Mouse (Mus musculus) intestine, postnatal 0 days (tissue): ENCODE results near the gene Nodal. TPM values are rescaled to one million over a fixed set of nuclear protein-coding genes. Genes with fewer than 3 reads are reported as not detected.
A peak's percentile ranks its signal among the peaks of the same experiment; 100 is the strongest.

ENCODE experiments used
- ATAC-seq: fragments of 200-750 bp; cut with Nextera tagmentation; 2 replicates; pipeline ENCODE4 v1.8.0; 2017; ENCODE audit warnings: mild to moderate bottlenecking, moderate TSS enrichment, moderate library complexity
- H3K27ac ChIP-seq: fragments of 300-500 bp; sonication (generic); 2 replicates; pipeline ENCODE4 v1.5.1; 2014; ENCODE audit warnings: mild to moderate bottlenecking, low read depth, low read length, moderate library complexity
- H3K27me3 ChIP-seq: fragments of 300-500 bp; sonication (generic); replicated peaks from 2 replicates; pipeline ENCODE4 v1.6.1; 2014; ENCODE audit warnings: low read length, mixed read lengths; ENCODE audit not compliant: control insufficient read depth, insufficient read depth
- H3K36me3 ChIP-seq: fragments of 300-500 bp; sonication (generic); 2 replicates; pipeline ENCODE4 v1.6.1; 2014; ENCODE audit warnings: mild to moderate bottlenecking, moderate library complexity; ENCODE audit not compliant: control insufficient read depth, insufficient read depth
- H3K4me1 ChIP-seq: fragments of 300-500 bp; sonication (generic); replicated peaks from 2 replicates; pipeline ENCODE4 v1.6.1; 2014; ENCODE audit warnings: antibody characterized with exemption, low read length, mixed read lengths; ENCODE audit not compliant: control insufficient read depth, insufficient read depth
- H3K4me2 ChIP-seq: fragments of 300-500 bp; sonication (generic); replicated peaks from 2 replicates; pipeline ENCODE4 v1.6.1; 2014; ENCODE audit warnings: low read depth, mild to moderate bottlenecking, moderate library complexity
- H3K4me3 ChIP-seq: fragments of 300-500 bp; sonication (generic); 2 replicates; pipeline ENCODE4 v1.5.1; 2014; ENCODE audit warnings: low read depth, low read length
- H3K9ac ChIP-seq: fragments of 300-500 bp; sonication (generic); 2 replicates; pipeline ENCODE4 v1.6.1; 2014; ENCODE audit warnings: mild to moderate bottlenecking, low read depth, low read length
- H3K9me3 ChIP-seq: fragments of 300-500 bp; sonication (generic); 2 replicates; pipeline ENCODE4 v1.6.1; 2016; ENCODE audit warnings: mixed run types; ENCODE audit not compliant: control insufficient read depth
- CTCF ChIP-seq: sonication (generic); IDR thresholded peaks from 2 replicates; pipeline ENCODE4 v1.5.1; 2016; ENCODE audit warnings: low read depth, mild to moderate bottlenecking, control low read depth, antibody characterized with exemption, moderate library complexity
- WGBS: fragments of 180-500 bp; shearing (Covaris S2); extraction: QIAGEN DNeasy Blood & Tissue Kit; methylation state at CpG from one replicate; pipeline ENCODE4 v1.1.7; 2014; 5-methylcytosine and 5-hydroxymethylcytosine counted together
- polyA plus RNA-seq: library from polyadenylated mRNA; unstranded; fragments of >200 nt; fragmentation: Nextera tagmentation; extraction: Ambion mirVana; gene quantifications from 2 replicates; pipeline ENCODE4 v1.2.1, GENCODE M21; 2015

The Nodal gene
- polyA plus RNA-seq, 1 experiment from 2014 or later = 0.10 TPM

GRCm38 (mm10) chr10:61415890-61416289 lies 1.9 kb upstream of the Nodal start:
- Histone ChIP-seq H3K4me3 (no peak overlapping the region), H3K9ac (no peak overlapping the region), H3K27ac (no peak overlapping the region), H3K9me3 (no peaks in the 10 kb centered on the region), H3K27me3 (peaks cover 40% of the 10 kb centered on the region), H3K4me2 (no peak overlapping the region), H3K4me1 (0 out of 2 replicates have a peak, but pooled peaks cover 4% of the 10 kb centered on the region), H3K36me3 (no peaks in the 10 kb centered on the region)
- ATAC-seq = no peak
- TF ChIP-seq CTCF = no peak
- 47% methylated on average over 8 of the region's 8 CpGs for WGBS

GRCm38 (mm10) chr10:61416561-61416960 lies 1.2 kb upstream of the Nodal start:
- Histone ChIP-seq H3K4me1 (0 out of 2 replicates have a peak, but pooled peaks cover 4% of the 10 kb centered on the region), H3K4me2 (no peak overlapping the region), H3K4me3 (no peak overlapping the region), H3K27me3 (peaks cover 40% of the 10 kb centered on the region), H3K9ac (no peak overlapping the region), H3K27ac (no peak overlapping the region), H3K9me3 (no peaks in the 10 kb centered on the region), H3K36me3 (no peaks in the 10 kb centered on the region)
- no peak for ATAC-seq
- 69% methylated on average over 7 of the region's 7 CpGs for WGBS
- TF ChIP-seq CTCF = no peak

- WGBS = 55% methylated on average over 2 of the region's 2 CpGs
- Histone ChIP-seq H3K4me2 (no peak overlapping the region), H3K27ac (no peak overlapping the region), H3K4me1 (0 out of 2 replicates have a peak, but pooled peaks cover 4% of the 10 kb centered on the region), H3K4me3 (no peak overlapping the region), H3K27me3 (peaks cover 40% of the 10 kb centered on the region), H3K36me3 (no peaks in the 10 kb centered on the region), H3K9me3 (no peaks in the 10 kb centered on the region), H3K9ac (no peak overlapping the region)
- TF ChIP-seq CTCF = no peak
- no peak for ATAC-seq
These were observed 726 bp upstream of the Nodal start for GRCm38 (mm10) chr10:61417046-61417445.

- TF ChIP-seq CTCF = no peak
- no peaks in the 10 kb centered on the region for H3K9me3 ChIP-seq
- H3K4me1 ChIP-seq = 0 out of 2 replicates have a peak, but pooled peaks cover 4% of the 10 kb centered on the region
- H3K9ac ChIP-seq = no peak overlapping the region
- peak overlapping the region; percentile 34 for H3K4me3 ChIP-seq
- no peak for ATAC-seq
- no peaks in the 10 kb centered on the region for H3K36me3 ChIP-seq
- H3K27me3 ChIP-seq = peaks cover 40% of the 10 kb centered on the region
- peak overlapping the region; percentile 65 for H3K4me2 ChIP-seq
- no peak overlapping the region for H3K27ac ChIP-seq
- 2% methylated on average over 49 of the region's 50 CpGs for WGBS
These were observed 544 bp downstream of the Nodal start for GRCm38 (mm10) chr10:61418131-61418900.

GRCm38 (mm10) chr10:61419146-61419545 lies 1.4 kb downstream of the Nodal start:
- no peak for TF ChIP-seq CTCF

GRCm38 (mm10) chr10:61420011-61420410 lies 2.2 kb downstream of the Nodal start:
- TF ChIP-seq CTCF = no peak
- H3K27ac ChIP-seq = no peak overlapping the region
- H3K4me2 ChIP-seq = no peak overlapping the region
- 69% methylated on average over 4 of the region's 4 CpGs for WGBS
- no peaks in the 10 kb centered on the region for H3K36me3 ChIP-seq
- H3K9me3 ChIP-seq = no peaks in the 10 kb centered on the region
- H3K9ac ChIP-seq = no peak overlapping the region
- H3K27me3 ChIP-seq = peaks cover 40% of the 10 kb centered on the region
- no peak overlapping the region for H3K4me3 ChIP-seq
- no peak for ATAC-seq
- 0 out of 2 replicates have a peak, but pooled peaks cover 4% of the 10 kb centered on the region for H3K4me1 ChIP-seq

More at GRCm38 (mm10) chr10:61419146-61419545, 1.4 kb downstream of the Nodal start:
- no peak for ATAC-seq
- 0 out of 2 replicates have a peak, but pooled peaks cover 4% of the 10 kb centered on the region for H3K4me1 ChIP-seq
- H3K36me3 ChIP-seq = no peaks in the 10 kb centered on the region
- peak overlapping the region; percentile 65; the same call in 1 of the 2 replicates for H3K4me2 ChIP-seq
- H3K4me3 ChIP-seq = no peak overlapping the region
- H3K27ac ChIP-seq = no peak overlapping the region
- 17% methylated on average over 23 of the region's 24 CpGs for WGBS
- H3K27me3 ChIP-seq = peaks cover 40% of the 10 kb centered on the region
- no peaks in the 10 kb centered on the region for H3K9me3 ChIP-seq
- no peak overlapping the region for H3K9ac ChIP-seq
